Mouse (Mus musculus) layer of hippocampus, postnatal 25 days (tissue): Measurements from ENCODE around the gene Gm4846. TPM values are rescaled to one million over a fixed set of nuclear protein-coding genes. Genes with fewer than 3 reads are reported as not detected.
"Not testable (repeated sequence)": the region's sequence is repeated elsewhere in the genome, so short reads cannot be mapped to it uniquely, and the experiment has no call there.

Experiments used
- DNase-seq, 2 experiments: peaks; one replicate each; pipeline ENCODE4 v3.0.0; 2022; ENCODE audit warnings: mixed read lengths in 2 of 2, low spot score in 1 of 2; ENCODE audit errors: extremely low spot score in 1 of 2
- total RNA-seq, 2 experiments: library from RNA; stranded (reverse); gene quantifications; 2 replicates each; pipeline ENCODE4 v1.2.3; 2021

Gm4846 gene
- not detected for total RNA-seq

- DNase-seq, result not testable (repeated sequence)
Measured at GRCm38 (mm10) chr1:166497488-166497887, at the start of gene Gm4846. Gene Gm4846 (minus strand): TSS chr1:166497588.

GRCm38 (mm10) chr1:166531521-166531920, 34.1 kb upstream of the Gm4846 start:
- not testable (repeated sequence) for DNase-seq

GRCm38 (mm10) chr1:166524709-166525108, 27.3 kb upstream of the Gm4846 start:
- DNase-seq, result not testable (repeated sequence)

GRCm38 (mm10) chr1:166519626-166520025, 22.2 kb upstream of the Gm4846 start:
- not testable (repeated sequence) for DNase-seq

- no peak for DNase-seq
Measured at GRCm38 (mm10) chr1:166516556-166516955, 19.2 kb upstream of the Gm4846 start.

GRCm38 (mm10) chr1:166504206-166504605, 6.8 kb upstream of the Gm4846 start:
- DNase-seq, result not testable (repeated sequence)

GRCm38 (mm10) chr1:166479503-166479902, 17.9 kb downstream of the Gm4846 start:
- DNase-seq, result no peak

DNA sequence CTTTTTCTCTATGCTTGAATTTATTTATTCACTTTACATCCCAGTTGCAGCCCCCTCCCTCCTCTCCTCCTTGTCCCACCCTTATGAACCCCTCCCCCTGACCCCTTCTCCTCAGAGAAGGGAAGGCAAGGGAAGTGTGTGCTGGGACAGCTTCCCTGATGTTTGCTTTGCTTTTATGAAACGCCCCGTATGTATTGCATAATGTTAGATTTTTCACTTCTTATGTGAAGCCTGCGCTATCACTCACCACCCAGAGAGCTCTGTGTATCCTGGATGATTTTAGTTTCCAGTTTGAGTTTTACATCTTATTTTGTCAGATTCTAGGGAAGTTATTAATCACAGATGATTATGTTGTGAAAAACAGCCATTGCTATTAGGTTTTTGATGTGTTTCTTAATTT, 30.2 kb downstream of the Gm4846 start:
- no peak for DNase-seq

GRCm38 (mm10) chr1:166462544-166462943, 34.8 kb downstream of the Gm4846 start:
- no peak for DNase-seq

- no peak for DNase-seq
Measured at GRCm38 (mm10) chr1:166441992-166442391, 55.4 kb downstream of the Gm4846 start.

GRCm38 (mm10) chr1:166439426-166439825, 58.0 kb downstream of the Gm4846 start:
- DNase-seq, result no peak

Other genes starting within 250 kb of the Gm4846 start
- gene Ildr2, start 243.4 kb downstream of the Gm4846 start, total RNA-seq, result 10 to 100 TPM; 66.8 to 70.1 TPM
- 10 to 100 TPM; 36.0 to 36.8 TPM for gene Tada1, start 118.5 kb downstream of the Gm4846 start, total RNA-seq
- 10 to 100 TPM; 28.2 to 31.9 TPM for gene Pogk, start 87.7 kb downstream of the Gm4846 start, total RNA-seq
- not detected for gene Gm4847, start 150.1 kb upstream of the Gm4846 start, total RNA-seq
- not detected for gene Fmo9, start 184.3 kb upstream of the Gm4846 start, total RNA-seq